Mouse (Mus musculus) hindbrain, embryonic 13.5 days (tissue): ENCODE measurements at regions not wholly inside any gene's neighbourhood (a gene's known extent, or its start where the extent isn't known, plus 50 kb on each side); places are given as distances from the start of the nearest gene placed in this dataset.

Experiments
- ATAC-seq: fragments of 200-750 bp; cut with Nextera tagmentation; 2 replicates; pipeline ENCODE4 v1.8.0; 2017; ENCODE audit warnings: moderate TSS enrichment; ENCODE audit not compliant: low FRiP score
- H3K27ac ChIP-seq: fragments of 300-500 bp; sonication (generic); 2 replicates; pipeline ENCODE4 v1.5.1; 2015; ENCODE audit warnings: inconsistent platforms, mild to moderate bottlenecking, moderate library complexity
- H3K27me3 ChIP-seq: fragments of 300-500 bp; sonication (generic); 2 replicates; pipeline ENCODE4 v1.6.1; 2015; ENCODE audit warnings: mild to moderate bottlenecking, inconsistent platforms
- H3K36me3 ChIP-seq: fragments of 300-500 bp; sonication (generic); 2 replicates; pipeline ENCODE4 v1.6.1; 2015; ENCODE audit warnings: mild to moderate bottlenecking, inconsistent platforms
- H3K4me1 ChIP-seq: fragments of 300-500 bp; sonication (generic); replicated peaks from 2 replicates; pipeline ENCODE4 v1.6.1; 2015; ENCODE audit warnings: inconsistent platforms
- H3K4me2 ChIP-seq: fragments of 300-500 bp; sonication (generic); 2 replicates; pipeline ENCODE4 v1.6.1; 2015; ENCODE audit warnings: inconsistent platforms, mild to moderate bottlenecking, moderate library complexity
- H3K4me3 ChIP-seq: fragments of 300-500 bp; sonication (generic); 2 replicates; pipeline ENCODE4 v1.5.1; 2015; ENCODE audit warnings: mild to moderate bottlenecking, inconsistent platforms
- H3K9ac ChIP-seq: fragments of 300-500 bp; sonication (generic); 2 replicates; pipeline ENCODE4 v1.6.1; 2015; ENCODE audit warnings: mild to moderate bottlenecking, inconsistent platforms
- H3K9me3 ChIP-seq: fragments of 300-500 bp; sonication (generic); 2 replicates; pipeline ENCODE4 v1.6.1; 2016; ENCODE audit warnings: inconsistent platforms
- WGBS: fragments of 180-500 bp; shearing (Covaris S2); methylation state at CpG from one replicate; pipeline ENCODE4 v1.1.7; 2015; 5-methylcytosine and 5-hydroxymethylcytosine counted together

GRCm38 (mm10) chr2:159997395-159997794, 336.6 kb downstream of the Gm826 start:
- no peaks in the 10 kb centered on the region for H3K36me3 ChIP-seq
- 82% methylated on average over 9 of the region's 9 CpGs for WGBS
- no peak overlapping the region for H3K27ac ChIP-seq
- no peak for ATAC-seq
- H3K9me3 ChIP-seq: no peaks in the 10 kb centered on the region
- H3K4me3 ChIP-seq: no peak overlapping the region
- H3K4me2 ChIP-seq: no peak overlapping the region
- no peaks in the 10 kb centered on the region for H3K27me3 ChIP-seq
- H3K4me1 ChIP-seq: no peaks in the 10 kb centered on the region
- H3K9ac ChIP-seq: no peak overlapping the region

- ATAC-seq: no peak
- no peak overlapping the region for H3K4me3 ChIP-seq
These were observed 339.5 kb downstream of the Gm826 start for GRCm38 (mm10) chr2:159994490-159994889.

GRCm38 (mm10) chr2:159986719-159987118, 347.2 kb downstream of the Gm826 start:
- no peak overlapping the region for H3K4me3 ChIP-seq
- H3K4me2 ChIP-seq: no peak overlapping the region
- H3K9me3 ChIP-seq: no peaks in the 10 kb centered on the region
- no peaks in the 10 kb centered on the region for H3K36me3 ChIP-seq
- H3K27ac ChIP-seq: no peak overlapping the region
- ATAC-seq: no peak
- H3K4me1 ChIP-seq: no peaks in the 10 kb centered on the region
- no peak overlapping the region for H3K9ac ChIP-seq
- WGBS: 74% methylated on average over 7 of the region's 7 CpGs
- H3K27me3 ChIP-seq: no peaks in the 10 kb centered on the region

More at GRCm38 (mm10) chr2:159994490-159994889, 339.5 kb downstream of the Gm826 start:
- no peak overlapping the region for H3K9ac ChIP-seq
- no peaks in the 10 kb centered on the region for H3K27me3 ChIP-seq
- no peaks in the 10 kb centered on the region for H3K4me1 ChIP-seq
- no peaks in the 10 kb centered on the region for H3K36me3 ChIP-seq
- WGBS: 72% methylated on average over 3 of the region's 3 CpGs
- no peak overlapping the region for H3K4me2 ChIP-seq
- H3K27ac ChIP-seq: no peak overlapping the region
- H3K9me3 ChIP-seq: no peaks in the 10 kb centered on the region

- Histone ChIP-seq H3K4me1 (no peaks in the 10 kb centered on the region), H3K36me3 (no peaks in the 10 kb centered on the region), H3K27me3 (no peaks in the 10 kb centered on the region), H3K4me3 (no peak overlapping the region), H3K4me2 (no peak overlapping the region), H3K9me3 (no peaks in the 10 kb centered on the region), H3K27ac (no peak overlapping the region), H3K9ac (no peak overlapping the region)
- ATAC-seq: no peak
- WGBS: 92% methylated on average over 3 of the region's 3 CpGs
These were observed 352.3 kb downstream of the Gm826 start for GRCm38 (mm10) chr2:159981694-159982093.

GRCm38 (mm10) chr2:159950369-159950768, 383.6 kb downstream of the Gm826 start:
- H3K9me3 ChIP-seq: no peaks in the 10 kb centered on the region
- H3K4me2 ChIP-seq: no peak overlapping the region
- WGBS: 85% methylated on average over 1 of the region's 1 CpGs
- no peak overlapping the region for H3K4me3 ChIP-seq
- H3K9ac ChIP-seq: no peak overlapping the region
- H3K4me1 ChIP-seq: no peaks in the 10 kb centered on the region
- no peak overlapping the region for H3K27ac ChIP-seq
- H3K36me3 ChIP-seq: no peaks in the 10 kb centered on the region
- no peaks in the 10 kb centered on the region for H3K27me3 ChIP-seq
- ATAC-seq: no peak

GRCm38 (mm10) chr2:159949046-159949445, 384.9 kb downstream of the Gm826 start:
- Histone ChIP-seq H3K9me3 (no peaks in the 10 kb centered on the region), H3K4me1 (no peaks in the 10 kb centered on the region), H3K4me2 (no peak overlapping the region), H3K4me3 (no peak overlapping the region), H3K36me3 (no peaks in the 10 kb centered on the region), H3K27me3 (no peaks in the 10 kb centered on the region), H3K27ac (no peak overlapping the region), H3K9ac (no peak overlapping the region)
- WGBS: 91% methylated on average over 4 of the region's 4 CpGs
- ATAC-seq: no peak

GRCm38 (mm10) chr2:159930744-159931143, 403.2 kb downstream of the Gm826 start:
- no peaks in the 10 kb centered on the region for H3K36me3 ChIP-seq
- no peak overlapping the region for H3K4me2 ChIP-seq
- no peaks in the 10 kb centered on the region for H3K9me3 ChIP-seq
- no peaks in the 10 kb centered on the region for H3K4me1 ChIP-seq
- H3K9ac ChIP-seq: no peak overlapping the region
- WGBS: 94% methylated on average over 2 of the region's 2 CpGs
- no peak overlapping the region for H3K27ac ChIP-seq
- no peak overlapping the region for H3K4me3 ChIP-seq
- ATAC-seq: no peak
- no peaks in the 10 kb centered on the region for H3K27me3 ChIP-seq

GRCm38 (mm10) chr2:159889701-159890100, 444.3 kb downstream of the Gm826 start:
- WGBS: 82% methylated on average over 2 of the region's 2 CpGs
- Histone ChIP-seq H3K4me3 (no peak overlapping the region), H3K4me2 (no peak overlapping the region), H3K9ac (no peak overlapping the region), H3K27ac (no peak overlapping the region), H3K36me3 (no peaks in the 10 kb centered on the region), H3K9me3 (no peaks in the 10 kb centered on the region), H3K4me1 (no peaks in the 10 kb centered on the region), H3K27me3 (no peaks in the 10 kb centered on the region)
- no peak for ATAC-seq

GRCm38 (mm10) chr2:159884773-159885459, 449.0 kb downstream of the Gm826 start:
- no peak overlapping the region for H3K4me2 ChIP-seq
- no peak overlapping the region for H3K4me3 ChIP-seq
- no peaks in the 10 kb centered on the region for H3K9me3 ChIP-seq
- WGBS: 83% methylated on average over 6 of the region's 6 CpGs
- H3K9ac ChIP-seq: no peak overlapping the region
- no peaks in the 10 kb centered on the region for H3K27me3 ChIP-seq
- no peak overlapping the region for H3K27ac ChIP-seq
- H3K4me1 ChIP-seq: no peaks in the 10 kb centered on the region
- no peak for ATAC-seq
- no peaks in the 10 kb centered on the region for H3K36me3 ChIP-seq

GRCm38 (mm10) chr2:159866981-159867380, 467.0 kb downstream of the Gm826 start:
- Histone ChIP-seq H3K4me3 (no peak overlapping the region), H3K9me3 (no peaks in the 10 kb centered on the region), H3K4me2 (no peak overlapping the region), H3K36me3 (no peaks in the 10 kb centered on the region), H3K9ac (no peak overlapping the region), H3K4me1 (no peaks in the 10 kb centered on the region), H3K27me3 (no peaks in the 10 kb centered on the region), H3K27ac (no peak overlapping the region)
- ATAC-seq: no peak
- WGBS: 74% methylated on average over 2 of the region's 2 CpGs

- no peak for ATAC-seq
- no peaks in the 10 kb centered on the region for H3K9me3 ChIP-seq
- H3K4me3 ChIP-seq: no peak overlapping the region
- WGBS: 69% methylated on average over 1 of the region's 1 CpGs
- no peak overlapping the region for H3K4me2 ChIP-seq
- H3K9ac ChIP-seq: no peak overlapping the region
- H3K36me3 ChIP-seq: no peaks in the 10 kb centered on the region
- H3K4me1 ChIP-seq: no peaks in the 10 kb centered on the region
- no peaks in the 10 kb centered on the region for H3K27me3 ChIP-seq
- no peak overlapping the region for H3K27ac ChIP-seq
These were observed 467.6 kb downstream of the Gm826 start for GRCm38 (mm10) chr2:159866391-159866790.

- no peak overlapping the region for H3K9ac ChIP-seq
- 44% methylated on average over 1 of the region's 1 CpGs for WGBS
- ATAC-seq: no peak
- H3K27me3 ChIP-seq: no peaks in the 10 kb centered on the region
- no peaks in the 10 kb centered on the region for H3K9me3 ChIP-seq
- no peak overlapping the region for H3K27ac ChIP-seq
- no peaks in the 10 kb centered on the region for H3K4me1 ChIP-seq
- no peak overlapping the region for H3K4me2 ChIP-seq
- H3K36me3 ChIP-seq: no peaks in the 10 kb centered on the region
- no peak overlapping the region for H3K4me3 ChIP-seq
These were observed 470.8 kb downstream of the Gm826 start for GRCm38 (mm10) chr2:159863185-159863584.

GRCm38 (mm10) chr2:159853891-159854665, 479.9 kb downstream of the Gm826 start:
- Histone ChIP-seq H3K9me3 (no peaks in the 10 kb centered on the region), H3K27ac (no peak overlapping the region), H3K9ac (no peak overlapping the region), H3K4me3 (no peak overlapping the region), H3K4me1 (no peaks in the 10 kb centered on the region), H3K36me3 (no peaks in the 10 kb centered on the region), H3K4me2 (no peak overlapping the region), H3K27me3 (no peaks in the 10 kb centered on the region)
- WGBS: 84% methylated on average over 5 of the region's 5 CpGs
- no peak for ATAC-seq
